Mouse (Mus musculus): ENCODE results near the gene Ick.

Gene Ick

DNA sequence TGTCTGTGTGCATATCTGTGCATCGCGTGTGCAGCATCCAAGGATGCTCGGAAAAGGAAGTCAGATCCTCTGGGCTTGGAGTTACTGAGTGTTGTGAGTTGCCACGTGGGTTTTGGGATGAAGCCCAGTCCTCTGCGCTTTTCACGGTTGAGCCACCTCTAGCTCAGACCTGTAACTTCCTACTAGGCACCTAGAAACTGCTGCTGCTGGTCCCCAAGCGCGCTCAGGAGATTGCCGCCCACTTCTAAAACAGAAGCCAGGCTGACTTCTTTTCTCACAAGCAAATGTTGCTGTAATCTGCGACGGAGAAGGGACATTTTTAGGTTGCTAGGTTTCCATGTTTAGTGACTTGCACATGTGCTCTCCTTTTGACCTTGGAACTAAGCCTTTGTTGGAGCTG lies 86.0 kb downstream of the Ick start:
- no peak for DNase-seq

DNA sequence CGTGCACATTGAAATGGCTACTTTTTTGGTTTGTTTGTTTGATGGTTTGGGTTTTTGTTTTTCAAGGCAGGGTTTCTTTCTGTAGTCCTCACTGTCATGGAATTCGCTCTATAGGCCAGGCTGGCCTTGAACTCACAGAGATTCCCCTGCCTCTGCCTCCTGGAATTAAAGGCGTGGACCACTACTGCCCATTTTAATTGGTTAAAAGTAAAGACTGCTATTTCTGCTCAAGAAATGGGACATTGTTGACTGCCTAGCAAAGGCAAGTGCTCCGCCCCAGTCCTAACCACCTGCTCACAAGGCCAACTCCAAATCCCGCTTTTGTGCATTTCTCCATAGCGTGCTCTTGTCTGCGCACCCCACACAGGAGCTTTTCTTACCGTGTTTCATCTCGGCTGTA lies 88.8 kb downstream of the Ick start:
- DNase-seq, result no peak

DNA sequence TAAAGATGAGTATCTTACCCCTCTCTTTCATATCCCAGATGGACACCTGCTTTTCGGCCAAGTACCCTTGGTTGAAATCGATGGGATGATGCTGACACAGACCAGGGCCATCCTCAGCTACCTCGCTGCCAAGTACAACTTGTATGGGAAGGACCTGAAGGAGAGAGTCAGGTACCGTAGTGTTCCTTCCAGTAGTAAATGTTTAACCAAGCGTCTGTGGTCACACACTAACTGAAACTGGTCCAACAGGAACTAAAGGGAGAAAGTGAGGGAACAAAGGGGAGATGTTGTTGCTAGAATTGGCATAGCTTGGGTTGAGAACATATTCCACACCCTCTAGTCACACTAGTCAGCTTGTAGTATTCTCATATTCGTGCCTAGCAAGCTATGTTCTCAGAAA lies 95.2 kb downstream of the Ick start:
- DNase-seq, result no peak

DNA sequence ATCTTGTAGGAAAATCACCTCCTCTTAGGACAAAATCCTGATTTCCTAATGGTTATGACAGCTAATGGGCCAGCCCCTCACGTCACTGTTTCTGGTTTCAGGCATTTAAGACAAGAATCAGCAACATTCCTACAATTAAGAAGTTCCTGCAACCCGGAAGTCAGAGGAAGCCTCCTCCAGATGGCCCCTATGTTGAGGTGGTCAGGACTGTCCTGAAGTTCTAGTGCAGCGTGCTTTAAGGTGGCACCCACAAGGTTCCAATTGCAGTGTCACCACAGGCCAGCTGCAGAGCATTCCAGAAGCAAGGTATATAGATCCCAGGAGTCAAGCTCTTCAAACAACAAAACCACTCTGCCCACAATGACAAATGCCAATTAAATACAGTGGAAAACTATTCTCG lies 100.0 kb downstream of the Ick start:
- no peak for DNase-seq

DNA sequence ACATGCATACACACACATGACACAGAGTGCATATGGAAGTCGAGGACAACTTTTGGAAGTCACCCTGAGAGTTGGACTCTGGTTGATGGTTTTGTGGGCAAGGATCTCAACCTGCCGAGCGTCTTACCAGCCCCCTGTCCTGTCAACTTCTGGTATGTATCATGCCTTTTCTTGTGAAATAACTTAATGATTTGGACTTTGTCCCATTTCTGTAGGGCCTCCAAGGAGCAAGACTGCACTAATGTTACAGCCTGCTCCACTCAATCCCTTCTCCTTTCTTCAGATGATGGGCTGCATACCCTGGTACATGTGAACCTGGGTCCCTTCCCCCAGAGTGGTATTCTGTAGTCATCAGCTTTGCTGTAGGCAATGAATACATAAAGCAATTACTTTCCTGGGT lies 101.1 kb downstream of the Ick start:
- DNase-seq, result no peak

DNA sequence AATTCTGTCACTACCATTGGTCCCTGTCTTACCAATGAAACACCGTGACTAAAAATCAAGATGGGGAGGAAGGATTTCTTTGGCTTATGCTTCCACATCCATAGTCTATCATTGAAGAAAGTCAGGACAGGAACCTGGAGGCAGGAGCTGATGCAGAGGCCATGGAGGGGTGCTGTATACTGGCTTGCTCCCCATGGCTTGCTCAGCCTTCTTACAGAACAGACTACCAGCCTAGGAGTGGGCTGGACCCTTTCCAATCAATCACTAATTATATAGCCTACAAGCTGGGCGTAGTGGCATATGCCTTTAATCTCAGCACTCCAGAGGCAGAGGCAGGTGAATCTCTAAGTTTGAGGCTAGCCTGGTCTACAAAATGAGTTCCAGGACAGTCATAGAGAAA lies 101.8 kb downstream of the Ick start:
- DNase-seq, result no peak

DNA sequence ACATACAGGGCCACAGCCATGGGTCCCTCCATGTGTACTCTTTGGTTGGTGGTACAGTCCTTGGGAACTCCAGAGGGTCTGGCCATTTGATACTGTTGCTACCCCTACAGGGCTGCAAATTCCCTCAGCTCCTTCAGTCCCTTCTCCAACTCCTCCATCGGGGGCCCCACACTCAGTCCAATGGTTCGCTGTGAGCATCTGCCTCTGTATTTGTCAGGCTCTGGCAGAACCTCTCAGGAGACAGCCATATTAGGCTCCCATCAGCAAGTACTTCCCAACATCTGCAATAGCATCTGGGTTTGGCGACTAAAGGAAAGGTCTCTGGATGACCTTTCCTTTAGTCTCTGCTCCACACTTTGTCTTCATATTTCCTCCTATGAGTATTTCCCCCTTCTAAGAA lies 102.5 kb downstream of the Ick start:
- DNase-seq, result no peak

DNA sequence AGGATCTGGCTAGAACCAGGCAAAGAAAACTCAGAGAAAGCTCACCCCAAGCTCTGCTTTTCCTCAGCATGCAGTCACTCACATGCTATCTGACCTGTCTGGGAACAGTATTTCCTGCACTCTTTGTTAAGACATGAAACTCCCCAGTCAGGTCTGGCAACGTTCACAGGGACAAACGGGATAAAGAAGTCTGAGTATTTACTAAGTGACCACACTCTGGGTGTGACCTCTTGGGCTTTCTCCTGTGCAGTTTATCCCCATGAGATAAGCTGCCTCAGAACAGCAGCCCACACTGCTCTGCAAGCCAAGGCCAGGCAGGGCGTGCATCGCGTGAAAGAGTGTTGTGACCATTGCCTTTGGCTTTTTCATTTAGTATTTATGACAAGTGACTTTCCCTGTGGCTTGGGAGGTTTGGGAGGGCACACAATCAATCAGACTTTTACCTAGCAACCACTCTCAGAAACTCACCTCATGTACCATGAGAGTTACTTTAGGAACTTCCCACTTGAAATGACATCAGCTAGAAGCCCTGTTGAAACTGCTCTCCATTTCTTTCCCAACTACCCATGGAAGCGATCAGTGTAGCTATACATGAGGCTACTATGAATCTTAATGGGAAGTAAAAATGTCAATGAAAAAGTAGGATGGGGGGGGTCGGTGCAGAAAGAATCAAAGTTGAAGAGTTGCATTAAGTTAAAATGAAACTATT lies 103.5 kb downstream of the Ick start:
- DNase-seq, result no peak

DNA sequence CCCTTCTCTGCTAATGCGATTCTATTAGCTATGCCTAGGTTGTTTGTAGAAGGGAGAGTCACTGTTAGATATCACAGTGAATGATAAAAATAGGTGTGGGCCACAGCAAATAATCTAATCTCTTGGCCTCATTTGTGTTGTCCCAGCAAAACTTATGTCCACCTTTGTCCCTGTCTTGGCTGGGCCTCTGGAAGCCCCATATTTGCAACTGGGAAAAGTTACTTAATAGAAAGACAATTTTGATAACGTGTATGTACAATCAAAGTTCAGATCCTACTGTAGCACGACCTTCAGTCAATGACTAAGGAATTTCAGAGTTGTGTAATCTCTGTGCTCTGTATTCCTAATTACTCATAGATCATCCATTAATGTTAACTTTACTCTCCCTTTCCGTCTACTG lies 108.1 kb downstream of the Ick start:
- DNase-seq, result no peak
